Mouse (Mus musculus) E14TG2a.4 (cell line): ENCODE measurements around the gene Magi1.

ENCODE experiments used
- CTCF ChIP-seq: conservative IDR thresholded peaks from 2 replicates; pipeline ENCODE4 v1.5.1; 2014; ENCODE audit warnings: low read length
- NANOG ChIP-seq: IDR thresholded peaks from 2 replicates; pipeline ENCODE4 v1.6.1; 2014; ENCODE audit warnings: borderline replicate concordance, low read length, mixed read lengths

GRCm38 (mm10) chr6:94152881-94153280 is 130.8 kb downstream of the Magi1 start:
- TF ChIP-seq CTCF (no peak), NANOG (no peak)
